Mouse (Mus musculus) embryo, embryonic 11 days (tissue): ENCODE measurements around the gene Fam71a.
A peak's percentile ranks its signal among the peaks of the same experiment; 100 is the strongest.
"Not testable (repeated sequence)": the region's sequence is repeated elsewhere in the genome, so short reads cannot be mapped to it uniquely, and the experiment has no call there.

ENCODE experiments used
- DNase-seq: peaks from one replicate; pipeline ENCODE4 v3.0.0-alpha.2; 2015

Gene Fam71a

GRCm38 (mm10) chr1:191181469-191182259, 17.0 kb upstream of the Fam71a start:
- DNase-seq: no peak

GRCm38 (mm10) chr1:191180397-191180796, 15.8 kb upstream of the Fam71a start:
- no peak for DNase-seq

GRCm38 (mm10) chr1:191179846-191180245, 15.2 kb upstream of the Fam71a start:
- DNase-seq: peak; percentile 35

- DNase-seq: peak; percentile 46
Observed at GRCm38 (mm10) chr1:191178511-191179188, 14.0 kb upstream of the Fam71a start.

- no peak for DNase-seq
Observed at GRCm38 (mm10) chr1:191176887-191177286, 12.3 kb upstream of the Fam71a start.

GRCm38 (mm10) chr1:191172487-191172886, 7.9 kb upstream of the Fam71a start:
- peak; percentile 57 for DNase-seq

- no peak for DNase-seq
Observed at GRCm38 (mm10) chr1:191170444-191170843, 5.8 kb upstream of the Fam71a start.

GRCm38 (mm10) chr1:191166189-191166588, 1.6 kb upstream of the Fam71a start:
- no peak for DNase-seq

- no peak for DNase-seq
Observed at GRCm38 (mm10) chr1:191154314-191154713, 10.3 kb downstream of the Fam71a start.

- DNase-seq: peak; percentile 66
Observed at GRCm38 (mm10) chr1:191153052-191153451, 11.6 kb downstream of the Fam71a start.

GRCm38 (mm10) chr1:191150924-191151605, 13.6 kb downstream of the Fam71a start:
- DNase-seq: no peak

- DNase-seq: not testable (repeated sequence)
Observed at GRCm38 (mm10) chr1:191149489-191149888, 15.1 kb downstream of the Fam71a start.

GRCm38 (mm10) chr1:191140983-191141382, 23.6 kb downstream of the Fam71a start:
- DNase-seq: no peak

GRCm38 (mm10) chr1:191138874-191139495, 25.6 kb downstream of the Fam71a start:
- no peak for DNase-seq

GRCm38 (mm10) chr1:191138436-191138835, 26.2 kb downstream of the Fam71a start:
- no peak for DNase-seq

GRCm38 (mm10) chr1:191135406-191135805, 29.2 kb downstream of the Fam71a start:
- DNase-seq: no peak

- no peak for DNase-seq
Observed at GRCm38 (mm10) chr1:191132934-191133333, 31.7 kb downstream of the Fam71a start.

GRCm38 (mm10) chr1:191132240-191132639, 32.4 kb downstream of the Fam71a start:
- DNase-seq: no peak

- no peak for DNase-seq
Observed at GRCm38 (mm10) chr1:191131692-191132091, 32.9 kb downstream of the Fam71a start.

- DNase-seq: peak; percentile 81
Observed at GRCm38 (mm10) chr1:191125811-191126638, 38.6 kb downstream of the Fam71a start.

- no peak for DNase-seq
Observed at GRCm38 (mm10) chr1:191124288-191124687, 40.3 kb downstream of the Fam71a start.

- no peak for DNase-seq
Observed at GRCm38 (mm10) chr1:191123696-191124095, 40.9 kb downstream of the Fam71a start.
